20 mouse cellular contexts compared by ENCODE assay signal in genomic region chr11:71401411-71402276, GRCm38 (mm10).
DNase-seq lines count a peak whose midpoint lies in the region; ATAC-seq and TF ChIP-seq lines count a peak whose summit lies in the region.
"Had no signal": no experiment of that assay in that cellular context is flagged by ENCODE, and none has a peak within 500 bp of the region (broad histone marks: within the 10 kb centered on the region; RNA-seq: fewer than 3 reads in every experiment).

No protein-coding gene starts in this region.

- ATAC-seq in Patski: peak; percentile 62
- ATAC-seq in forebrain, embryonic 14.5 days: no peak
- ATAC-seq: forebrain, embryonic 15.5 days; intestine, embryonic 16.5 days had no signal

- H3K27ac ChIP-seq in gastrocnemius, adult 2 months: no peak overlapping the region
- no peak overlapping the region for H3K27ac ChIP-seq in forebrain, embryonic 14.5 days (ENCODE audit: low read depth, low read length)
- H3K27ac ChIP-seq: embryonic facial prominence, embryonic 15.5 days; forebrain, embryonic 10.5 days; forebrain, embryonic 15.5 days; hindbrain, embryonic 15.5 days had no signal

- in situ Hi-C loops in Patski (cut with MboI; ENCODE audit: low pct_unique_long_range_greater_than_20kb): no loop called here

- no peaks in the 10 kb centered on the region for H3K4me1 ChIP-seq in forebrain, embryonic 14.5 days (ENCODE audit: control insufficient read depth, insufficient read depth, low read length)
- H3K4me1 ChIP-seq: embryonic facial prominence, embryonic 15.5 days; forebrain, embryonic 10.5 days; forebrain, embryonic 15.5 days; heart, embryonic 12.5 days; hindbrain, embryonic 15.5 days had no signal

- CTCF ChIA-PET in Patski (lab: Charles Lee): no interaction called here

- H3K4me2 ChIP-seq in forebrain, embryonic 14.5 days (ENCODE audit: low read length): no peak overlapping the region
- H3K4me2 ChIP-seq: embryonic facial prominence, embryonic 15.5 days; forebrain, embryonic 15.5 days; heart, embryonic 12.5 days; hindbrain, embryonic 15.5 days had no signal

- no peak for TF ChIP-seq CTCF in Patski (IDR thresholded peaks at IDR 0.05)
- TF ChIP-seq CTCF in gastrocnemius, adult 2 months (IDR thresholded peaks at IDR 0.05): no peak

- intact Hi-C loops in gastrocnemius, adult 2 months (cut with DNase I): no loop called here

- POLR2A ChIA-PET in Patski (lab: Charles Lee): no interaction called here

- WGBS in forebrain, embryonic 14.5 days: 98% methylated on average over 2 of the region's 2 CpGs

- H3K4me3 ChIP-seq in gastrocnemius, adult 2 months: no peak overlapping the region
- no peak overlapping the region for H3K4me3 ChIP-seq in forebrain, embryonic 14.5 days (ENCODE audit: low read depth, low read length)
- H3K4me3 ChIP-seq: embryonic facial prominence, embryonic 15.5 days; erythroblast, embryonic 14.5 days; forebrain, embryonic 10.5 days; forebrain, embryonic 15.5 days; heart, embryonic 12.5 days; hindbrain, embryonic 15.5 days had no signal

- H3K27me3 ChIP-seq in Patski: no peaks in the 10 kb centered on the region
- no peaks in the 10 kb centered on the region for H3K27me3 ChIP-seq in forebrain, embryonic 14.5 days (replicated peaks; ENCODE audit: control insufficient read depth, insufficient read depth, low read length)
- H3K27me3 ChIP-seq: embryonic facial prominence, embryonic 15.5 days; forebrain, embryonic 15.5 days; heart, embryonic 12.5 days; hindbrain, embryonic 15.5 days had no signal

- H3K9me3 ChIP-seq in forebrain, embryonic 14.5 days (replicated peaks; ENCODE audit: control insufficient read depth, low read length): 0 out of 2 replicates have a peak, but pooled peaks cover 3% of the 10 kb centered on the region
- H3K9me3 ChIP-seq: embryonic facial prominence, embryonic 15.5 days; forebrain, embryonic 10.5 days; forebrain, embryonic 15.5 days; heart, embryonic 12.5 days; hindbrain, embryonic 15.5 days had no signal

- no peaks in the 10 kb centered on the region for H3K36me3 ChIP-seq in forebrain, embryonic 14.5 days (ENCODE audit: control insufficient read depth, insufficient read depth, low read length)
- H3K36me3 ChIP-seq: embryonic facial prominence, embryonic 15.5 days; forebrain, embryonic 10.5 days; forebrain, embryonic 15.5 days; G1E; heart, embryonic 12.5 days; hindbrain, embryonic 15.5 days had no signal

- H3K9ac ChIP-seq in forebrain, embryonic 14.5 days (ENCODE audit: low read length): no peak overlapping the region
- H3K9ac ChIP-seq: embryonic facial prominence, embryonic 15.5 days; forebrain, embryonic 15.5 days; heart, embryonic 12.5 days; hindbrain, embryonic 15.5 days had no signal

- peak; percentile 66 to 92 for DNase-seq in adrenal gland, adult (ENCODE audit: inconsistent age in 2 of 2, low spot score in 1 of 2)
- DNase-seq in adrenal gland, postnatal 25 days: no peak
- DNase-seq in 3134 (ENCODE audit: extremely low read depth, insufficient read length, low spot score) (peak; percentile 9), Patski (ENCODE audit: low read depth, low spot score) (no peak)
- DNase-seq in adrenal gland, postnatal 36 days: peak; percentile 35 to 55
- no peak for DNase-seq in gastrocnemius, adult 2 months
- DNase-seq in forebrain, embryonic 14.5 days (ENCODE audit: low spot score): no peak
- DNase-seq: cerebellum, adult 2 months; cerebellum, postnatal 10 days; gastrocnemius, postnatal 14 days; heart, postnatal 36 days; kidney, adult 2 months had no signal

Comparison
In these comparisons a context has a peak if more than half of its experiments do, and no peak if none do; other contexts are left out.
1. DNase-seq: peak in adrenal gland, adult (2 of 2), 3134 (single experiment) and adrenal gland, postnatal 36 days (2 of 2); none in adrenal gland, postnatal 25 days (single experiment), Patski (single experiment), gastrocnemius, adult 2 months (single experiment) and forebrain, embryonic 14.5 days (single experiment).